Mouse (Mus musculus): Measurements from ENCODE around the gene Ust. TPM values are rescaled to one million over a fixed set of nuclear protein-coding genes. Genes with fewer than 3 reads are reported as not detected.

Ust gene
- polyA plus RNA-seq, 1 experiment from 2014 or later, result 11.2 TPM

GRCm38 (mm10) chr10:8468651-8469386, 49.8 kb downstream of the Ust start:
- Histone ChIP-seq H3K36me3 (no peaks in the 10 kb centered on the region), H3K9ac (replicated peaks) (no peak overlapping the region), H3K4me3 (replicated peaks) (no peak overlapping the region), H3K9me3 (replicated peaks) (no peaks in the 10 kb centered on the region), H3K27ac (replicated peaks) (no peak overlapping the region), H3K4me2 (no peak overlapping the region), H3K27me3 (replicated peaks) (no peaks in the 10 kb centered on the region), H3K4me1 (no peaks in the 10 kb centered on the region)
- ATAC-seq (ENCODE audit: low FRiP score), result no peak
- WGBS, result 85% methylated on average over 5 of the region's 5 CpGs

DNA sequence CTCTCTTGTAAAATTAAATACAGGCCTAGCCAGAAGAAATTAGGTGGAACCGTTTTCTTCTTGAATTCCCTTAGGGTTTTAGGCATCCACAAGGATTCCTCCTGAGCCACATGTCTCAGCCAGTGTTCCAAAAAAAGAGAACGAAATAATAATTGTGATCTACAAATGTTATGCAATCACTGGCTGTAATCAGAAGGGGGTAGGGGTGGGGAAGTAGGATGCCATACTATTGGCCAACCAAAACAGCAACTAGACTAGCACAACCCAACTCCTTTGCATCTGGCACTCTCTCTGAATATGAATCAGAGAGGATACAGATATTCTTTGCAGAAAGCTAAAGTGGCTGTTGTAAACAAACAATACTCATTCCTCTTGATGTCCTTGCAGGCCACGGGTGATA, 52.7 kb downstream of the Ust start:
- Histone ChIP-seq H3K4me3 (replicated peaks) (no peak overlapping the region), H3K36me3 (no peaks in the 10 kb centered on the region), H3K9me3 (replicated peaks) (no peaks in the 10 kb centered on the region), H3K27ac (replicated peaks) (no peak overlapping the region), H3K27me3 (replicated peaks) (no peaks in the 10 kb centered on the region), H3K4me2 (no peak overlapping the region), H3K9ac (replicated peaks) (no peak overlapping the region), H3K4me1 (peaks cover 8% of the 10 kb centered on the region)
- ATAC-seq (ENCODE audit: low FRiP score), result no peak
- 84% methylated on average over 3 of the region's 3 CpGs for WGBS

- WGBS, result 96% methylated on average over 1 of the region's 1 CpGs
- Histone ChIP-seq H3K4me2 (no peak overlapping the region), H3K27ac (replicated peaks) (no peak overlapping the region)
These were observed 53.4 kb downstream of the Ust start for GRCm38 (mm10) chr10:8465216-8465615.

GRCm38 (mm10) chr10:8461372-8461771, 57.3 kb downstream of the Ust start:
- Histone ChIP-seq H3K4me2 (no peak overlapping the region), H3K9ac (replicated peaks) (no peak overlapping the region), H3K4me3 (replicated peaks) (no peak overlapping the region), H3K4me1 (peaks cover 8% of the 10 kb centered on the region), H3K9me3 (replicated peaks) (no peaks in the 10 kb centered on the region), H3K36me3 (no peaks in the 10 kb centered on the region), H3K27me3 (replicated peaks) (no peaks in the 10 kb centered on the region), H3K27ac (replicated peaks) (no peak overlapping the region)
- 66% methylated on average over 5 of the region's 5 CpGs for WGBS
- ATAC-seq (ENCODE audit: low FRiP score), result peak; percentile 66

More at GRCm38 (mm10) chr10:8465216-8465615, 53.4 kb downstream of the Ust start:
- Histone ChIP-seq H3K4me3 (replicated peaks) (no peak overlapping the region), H3K4me1 (peaks cover 8% of the 10 kb centered on the region), H3K36me3 (no peaks in the 10 kb centered on the region), H3K9me3 (replicated peaks) (no peaks in the 10 kb centered on the region), H3K9ac (replicated peaks) (no peak overlapping the region), H3K27me3 (replicated peaks) (no peaks in the 10 kb centered on the region)
- no peak for ATAC-seq (ENCODE audit: low FRiP score)

DNA sequence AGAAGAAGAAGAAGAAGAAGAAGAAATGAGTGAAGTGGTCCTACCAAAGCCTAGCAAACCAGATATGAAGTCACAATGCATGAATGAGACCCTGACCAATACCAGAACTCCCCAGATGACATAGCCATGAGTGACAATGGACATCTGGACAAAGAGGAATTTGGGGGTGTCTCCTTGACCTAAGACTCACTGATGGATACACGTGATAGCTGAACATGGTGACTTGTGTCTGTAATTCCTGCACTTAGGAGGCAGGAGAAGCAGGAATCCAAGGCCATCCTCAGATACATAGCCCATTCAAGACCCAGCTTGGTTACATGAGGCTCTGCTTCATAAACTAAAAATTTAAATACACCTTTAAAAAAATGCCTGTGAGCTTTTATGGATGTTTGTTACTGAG, 63.9 kb downstream of the Ust start:
- Histone ChIP-seq H3K4me2 (no peak overlapping the region), H3K4me3 (replicated peaks) (no peak overlapping the region), H3K27me3 (replicated peaks) (no peaks in the 10 kb centered on the region), H3K9me3 (replicated peaks) (no peaks in the 10 kb centered on the region), H3K4me1 (no peaks in the 10 kb centered on the region), H3K27ac (replicated peaks) (no peak overlapping the region), H3K36me3 (no peaks in the 10 kb centered on the region), H3K9ac (replicated peaks) (no peak overlapping the region)
- WGBS, result 44% methylated on average over 1 of the region's 1 CpGs
- no peak for ATAC-seq (ENCODE audit: low FRiP score)

DNA sequence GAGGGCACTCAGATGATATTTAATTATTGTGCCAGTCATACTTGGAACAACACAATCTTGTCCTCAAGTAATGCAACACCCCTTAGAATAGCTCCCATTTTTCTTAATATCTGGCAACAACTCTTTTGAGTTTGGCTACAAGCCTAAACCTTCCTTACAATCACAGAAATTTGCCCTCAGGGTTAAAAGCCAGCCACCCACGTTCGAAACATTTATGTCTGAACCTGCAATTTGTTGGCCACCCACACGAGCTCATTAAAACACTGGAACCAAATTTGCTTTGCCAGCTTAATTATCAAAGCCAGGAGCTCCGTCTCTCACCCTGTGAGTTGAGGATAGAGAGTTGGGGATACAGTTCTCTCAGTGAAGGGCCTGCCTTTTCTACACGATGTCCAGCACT, 70.9 kb downstream of the Ust start:
- Histone ChIP-seq H3K27me3 (replicated peaks) (no peaks in the 10 kb centered on the region), H3K9ac (replicated peaks) (no peak overlapping the region), H3K27ac (replicated peaks) (no peak overlapping the region), H3K9me3 (replicated peaks) (no peaks in the 10 kb centered on the region), H3K4me3 (replicated peaks) (no peak overlapping the region), H3K4me1 (peaks cover 3% of the 10 kb centered on the region; the same call in 1 of the 2 replicates), H3K36me3 (no peaks in the 10 kb centered on the region), H3K4me2 (no peak overlapping the region)
- 36% methylated on average over 5 of the region's 5 CpGs for WGBS
- no peak for ATAC-seq (ENCODE audit: low FRiP score)

DNA sequence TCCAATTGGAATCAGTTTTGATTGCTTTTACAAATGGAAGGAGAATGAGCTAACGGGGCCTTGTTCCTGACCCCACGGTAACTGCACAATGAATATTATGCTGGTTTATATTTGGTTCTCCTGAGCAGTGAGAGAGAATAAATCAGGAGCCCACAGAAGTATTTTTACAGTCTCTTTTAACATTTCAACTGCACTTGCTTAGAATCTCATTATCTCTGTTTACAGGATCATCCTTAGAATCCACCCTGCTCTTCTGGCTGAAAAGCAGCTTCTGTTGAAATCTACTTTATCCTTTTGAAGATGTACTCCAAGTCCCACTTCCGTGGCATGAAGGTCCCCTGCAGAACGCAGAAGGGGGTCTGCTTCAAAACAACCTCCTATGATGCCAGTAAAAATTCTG, 71.7 kb downstream of the Ust start:
- Histone ChIP-seq H3K4me3 (replicated peaks) (no peak overlapping the region), H3K4me1 (peaks cover 3% of the 10 kb centered on the region; the same call in 1 of the 2 replicates), H3K36me3 (no peaks in the 10 kb centered on the region), H3K27ac (replicated peaks) (no peak overlapping the region), H3K9me3 (replicated peaks) (no peaks in the 10 kb centered on the region), H3K27me3 (replicated peaks) (no peaks in the 10 kb centered on the region), H3K9ac (replicated peaks) (no peak overlapping the region), H3K4me2 (no peak overlapping the region)
- 40% methylated on average over 4 of the region's 4 CpGs for WGBS
- ATAC-seq (ENCODE audit: low FRiP score), result no peak

GRCm38 (mm10) chr10:8444052-8444451, 74.6 kb downstream of the Ust start:
- H3K27ac ChIP-seq (replicated peaks), result no peak overlapping the region
- no peaks in the 10 kb centered on the region for H3K36me3 ChIP-seq
- 51% methylated on average over 5 of the region's 5 CpGs for WGBS
- H3K9ac ChIP-seq (replicated peaks), result no peak overlapping the region
- no peak for ATAC-seq (ENCODE audit: low FRiP score)
- no peaks in the 10 kb centered on the region for H3K9me3 ChIP-seq (replicated peaks)
- peaks cover 3% of the 10 kb centered on the region; the same call in 1 of the 2 replicates for H3K4me1 ChIP-seq
- H3K4me3 ChIP-seq (replicated peaks), result no peak overlapping the region
- H3K27me3 ChIP-seq (replicated peaks), result no peaks in the 10 kb centered on the region
- no peak overlapping the region for H3K4me2 ChIP-seq

DNA sequence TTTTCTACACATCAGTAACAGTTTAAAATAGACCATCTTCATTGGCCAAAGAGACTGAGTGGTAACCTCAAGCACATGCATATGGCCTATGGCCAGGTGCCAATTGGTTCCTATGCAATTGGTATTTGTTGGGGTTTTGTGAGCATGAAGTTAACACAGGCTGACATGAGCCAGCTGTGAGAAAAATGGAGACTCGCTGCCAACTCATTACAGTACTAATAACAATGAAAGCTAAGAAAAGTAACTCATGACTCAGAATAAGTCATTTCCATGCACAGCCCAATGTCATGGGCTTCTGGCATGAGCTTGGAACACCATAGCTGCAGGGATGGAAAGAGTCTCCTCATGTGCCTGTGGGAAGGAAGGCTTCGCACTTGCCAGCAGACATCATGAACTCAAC, 86.8 kb downstream of the Ust start:
- no peaks in the 10 kb centered on the region for H3K27me3 ChIP-seq (replicated peaks)
- WGBS, result 83% methylated on average over 2 of the region's 2 CpGs
- no peak overlapping the region for H3K9ac ChIP-seq (replicated peaks)
- ATAC-seq (ENCODE audit: low FRiP score), result no peak
- no peaks in the 10 kb centered on the region for H3K9me3 ChIP-seq (replicated peaks)
- H3K4me3 ChIP-seq (replicated peaks), result no peak overlapping the region
- H3K4me1 ChIP-seq, result peaks cover 21% of the 10 kb centered on the region
- no peak overlapping the region for H3K27ac ChIP-seq (replicated peaks)
- no peaks in the 10 kb centered on the region for H3K36me3 ChIP-seq
- no peak overlapping the region for H3K4me2 ChIP-seq

DNA sequence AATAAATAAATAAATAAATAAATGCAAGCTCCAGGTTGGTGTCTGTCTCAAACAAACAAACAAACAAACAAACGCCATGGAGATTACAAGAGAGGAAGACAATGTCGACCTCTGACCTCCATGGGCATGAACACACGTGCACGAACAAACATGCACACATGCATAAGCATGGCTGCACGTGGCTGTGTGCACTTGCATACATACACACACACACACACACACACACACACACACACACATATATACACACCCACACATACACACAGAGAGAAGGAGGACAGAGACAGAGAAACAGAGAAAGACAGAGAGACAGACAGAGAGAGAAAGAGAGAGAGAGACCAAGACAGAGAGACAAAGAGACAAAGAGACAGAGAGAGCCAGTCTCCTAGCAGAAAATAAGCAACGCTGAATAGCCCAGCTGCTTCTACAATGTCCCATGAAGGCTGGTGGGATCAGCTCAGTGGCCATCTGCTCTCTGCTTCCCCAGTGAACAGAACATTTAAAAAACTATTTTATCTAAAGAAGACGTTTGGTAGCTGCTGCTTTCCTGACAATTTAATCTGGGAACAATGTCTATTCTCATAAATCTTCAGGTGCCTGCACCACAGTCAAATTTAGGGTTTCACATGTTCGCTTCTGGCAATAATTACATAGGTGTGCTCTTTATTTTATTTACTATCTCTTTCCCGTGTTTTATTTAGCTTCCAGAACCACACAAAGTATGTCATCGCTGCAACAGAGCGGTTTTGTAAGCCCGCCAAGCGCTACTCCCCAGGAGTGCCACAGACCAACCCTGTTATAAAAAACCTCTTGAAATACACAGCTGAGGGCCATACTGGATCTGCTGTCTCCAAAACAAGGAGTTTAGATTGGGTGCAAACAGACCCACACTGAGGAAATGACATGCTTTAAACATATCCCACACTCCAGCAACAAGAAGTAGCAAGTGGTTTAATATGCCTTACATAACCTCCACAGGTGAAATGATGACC, 89.5 kb downstream of the Ust start:
- no peak overlapping the region for H3K4me3 ChIP-seq (replicated peaks)
- ATAC-seq (ENCODE audit: low FRiP score), result peak; percentile 50; the same call in 1 of the 2 replicates
- H3K27ac ChIP-seq (replicated peaks), result peak overlapping the region; percentile 37; the same call in 1 of the 2 replicates
- no peak overlapping the region for H3K4me2 ChIP-seq
- H3K4me1 ChIP-seq, result peaks cover 21% of the 10 kb centered on the region
- no peak overlapping the region for H3K9ac ChIP-seq (replicated peaks)
- H3K27me3 ChIP-seq (replicated peaks), result no peaks in the 10 kb centered on the region
- no peaks in the 10 kb centered on the region for H3K9me3 ChIP-seq (replicated peaks)
- H3K36me3 ChIP-seq, result no peaks in the 10 kb centered on the region
- WGBS, result 53% methylated on average over 13 of the region's 13 CpGs

GRCm38 (mm10) chr10:8427671-8428364, 90.8 kb downstream of the Ust start:
- H3K4me1 ChIP-seq, result peaks cover 21% of the 10 kb centered on the region
- H3K4me2 ChIP-seq, result no peak overlapping the region
- no peaks in the 10 kb centered on the region for H3K9me3 ChIP-seq (replicated peaks)
- no peak overlapping the region for H3K27ac ChIP-seq (replicated peaks)
- no peaks in the 10 kb centered on the region for H3K36me3 ChIP-seq
- H3K4me3 ChIP-seq (replicated peaks), result no peak overlapping the region
- 75% methylated on average over 12 of the region's 12 CpGs for WGBS
- ATAC-seq (ENCODE audit: low FRiP score), result no peak
- H3K9ac ChIP-seq (replicated peaks), result no peak overlapping the region
- no peaks in the 10 kb centered on the region for H3K27me3 ChIP-seq (replicated peaks)
